Mouse (Mus musculus): ENCODE data around the gene Chchd2.
"Not testable (repeated sequence)": the region's sequence is repeated elsewhere in the genome, so short reads cannot be mapped to it uniquely, and the experiment has no call there.

Gene Chchd2

DNA sequence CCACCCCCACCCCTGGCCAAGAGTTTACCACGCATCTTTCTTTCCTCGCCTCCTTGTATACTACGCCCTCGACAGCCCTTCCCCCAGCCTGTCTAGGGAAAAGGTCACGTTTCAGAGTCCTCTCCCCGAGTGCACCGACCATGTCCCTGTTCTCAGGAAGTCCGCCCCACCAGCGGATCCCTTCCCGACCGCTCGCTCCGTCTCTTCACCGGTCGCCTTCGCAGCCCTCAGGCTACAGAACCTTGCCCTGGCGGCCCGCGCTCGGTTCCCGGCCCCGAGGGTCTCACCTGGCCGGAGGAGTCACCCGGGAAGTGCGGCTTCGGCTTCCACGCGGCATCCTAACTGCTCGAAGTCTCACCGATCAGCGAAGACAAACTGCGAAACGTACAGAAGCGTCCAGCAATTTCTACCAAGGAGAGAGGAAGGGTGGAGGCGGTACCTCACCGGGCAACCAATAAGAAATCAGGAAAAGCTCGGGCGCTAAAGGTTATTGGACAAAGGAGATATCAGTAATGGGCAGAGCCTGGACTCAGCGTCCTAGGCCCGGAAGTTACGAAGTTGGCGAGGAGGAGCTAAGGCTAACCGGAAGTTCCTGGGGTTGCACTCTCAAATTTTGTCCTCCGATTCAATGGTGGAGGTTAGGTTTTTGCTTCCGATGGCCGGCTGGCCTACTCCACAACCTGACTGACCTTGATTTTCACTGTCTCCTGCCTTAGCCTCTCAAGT lies at the start of gene Chchd2:
Gene Chchd2, minus strand, starts transcription at position 560 of the 726 bp plus-strand sequence.
- peak; percentile 91 to 95 for DNase-seq

DNA sequence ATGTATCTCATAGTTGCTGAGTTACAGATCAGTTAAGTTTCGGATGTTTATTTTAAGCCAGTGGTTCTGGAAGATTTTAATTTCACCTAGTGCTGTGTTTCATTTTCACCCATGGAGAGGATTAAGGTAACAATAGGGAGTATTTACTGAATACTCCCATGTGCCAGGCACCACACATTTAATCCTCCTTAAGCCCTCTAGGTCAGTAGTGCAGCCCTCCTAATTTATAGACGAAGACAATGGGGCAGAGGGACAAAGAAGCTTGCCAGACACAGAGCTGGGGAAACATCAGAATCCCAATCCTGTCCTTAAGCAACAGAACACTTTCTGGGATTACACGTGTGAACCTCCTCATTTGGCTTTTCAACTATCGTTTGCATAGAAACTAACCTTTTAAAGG lies 49.7 kb upstream of the Chchd2 start:
- DNase-seq: no peak

- no peak for DNase-seq
These were observed 42.9 kb upstream of the Chchd2 start for GRCm38 (mm10) chr5:129929924-129930855.

DNA sequence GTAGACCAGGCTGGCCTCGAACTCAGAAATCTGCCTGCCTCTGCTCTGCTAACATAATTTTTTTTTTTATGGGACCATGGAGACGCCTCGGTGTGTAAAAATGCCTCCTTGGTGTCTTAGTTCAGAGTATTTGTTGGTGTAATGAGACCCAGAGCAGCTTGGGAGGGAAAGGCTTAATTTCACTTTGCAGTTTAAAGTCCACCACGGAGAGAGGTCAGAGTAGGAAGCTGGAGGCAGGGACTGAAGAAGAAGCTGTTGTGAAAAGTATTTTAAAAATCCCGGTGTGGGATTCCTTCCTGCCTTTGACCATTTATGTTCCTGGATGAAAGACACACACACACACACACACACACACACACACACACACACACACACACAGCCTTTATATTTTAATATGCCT lies 38.7 kb upstream of the Chchd2 start:
- DNase-seq: no peak

GRCm38 (mm10) chr5:129924820-129925452 lies 37.7 kb upstream of the Chchd2 start:
- no peak for DNase-seq

DNA sequence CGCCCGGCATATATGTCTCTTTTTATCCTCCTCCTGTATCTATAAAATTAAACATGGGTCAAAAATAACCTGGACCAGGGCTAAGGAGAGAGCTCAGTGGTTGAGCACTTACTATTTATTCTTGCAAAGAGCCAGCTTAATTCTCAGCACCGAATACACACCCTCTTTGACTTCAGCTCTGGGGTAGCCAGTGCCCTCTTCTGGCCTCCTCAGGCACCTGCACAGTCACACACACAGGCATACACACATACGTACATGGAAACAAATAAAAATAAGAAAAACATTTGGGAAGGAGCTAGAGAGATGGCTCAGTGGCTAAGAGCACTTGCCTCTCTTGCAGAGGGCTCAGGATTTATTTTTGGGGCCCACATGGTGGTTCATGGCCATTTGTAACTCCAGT lies 34.7 kb upstream of the Chchd2 start:
- no peak for DNase-seq

DNA sequence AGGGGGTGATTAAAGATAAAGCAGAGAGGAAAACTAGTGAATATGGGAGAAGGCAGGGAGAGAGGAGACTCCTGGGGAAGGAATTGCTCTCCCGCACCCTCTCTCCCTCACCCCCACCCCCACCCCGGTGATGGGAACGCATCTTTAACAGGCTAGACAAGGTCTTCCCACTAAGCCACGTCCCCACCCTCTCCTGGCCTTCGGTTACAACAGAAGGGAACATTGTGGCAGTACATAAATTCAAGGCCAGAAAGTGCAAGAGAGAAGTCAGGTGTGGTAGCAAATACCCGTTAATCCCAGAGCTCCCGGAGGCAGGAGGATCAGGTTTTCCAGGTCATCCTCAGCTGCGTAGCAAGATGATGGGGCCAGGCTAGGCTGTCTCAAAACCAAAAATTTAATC lies 32.0 kb upstream of the Chchd2 start:
- no peak for DNase-seq

DNA sequence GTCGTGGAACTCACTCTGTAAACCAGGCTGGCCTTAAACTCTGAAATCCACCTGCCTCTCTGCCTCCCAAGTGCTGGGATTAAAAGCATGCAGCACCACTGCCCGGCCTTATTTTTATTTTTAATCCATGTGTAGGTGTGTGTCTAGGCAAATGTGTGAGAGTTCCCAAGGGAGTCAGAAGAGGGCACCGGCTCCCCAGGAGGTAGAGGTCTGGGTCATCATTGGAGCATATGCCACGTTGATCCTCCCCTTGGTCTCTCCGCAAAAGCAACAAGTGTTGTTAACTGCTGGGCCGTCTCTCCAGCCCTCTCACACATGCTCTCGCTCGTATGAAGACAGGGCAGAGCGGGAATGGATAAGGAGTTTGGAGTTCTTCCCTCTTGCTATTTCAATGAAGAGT lies 31.5 kb upstream of the Chchd2 start:
- no peak for DNase-seq

DNA sequence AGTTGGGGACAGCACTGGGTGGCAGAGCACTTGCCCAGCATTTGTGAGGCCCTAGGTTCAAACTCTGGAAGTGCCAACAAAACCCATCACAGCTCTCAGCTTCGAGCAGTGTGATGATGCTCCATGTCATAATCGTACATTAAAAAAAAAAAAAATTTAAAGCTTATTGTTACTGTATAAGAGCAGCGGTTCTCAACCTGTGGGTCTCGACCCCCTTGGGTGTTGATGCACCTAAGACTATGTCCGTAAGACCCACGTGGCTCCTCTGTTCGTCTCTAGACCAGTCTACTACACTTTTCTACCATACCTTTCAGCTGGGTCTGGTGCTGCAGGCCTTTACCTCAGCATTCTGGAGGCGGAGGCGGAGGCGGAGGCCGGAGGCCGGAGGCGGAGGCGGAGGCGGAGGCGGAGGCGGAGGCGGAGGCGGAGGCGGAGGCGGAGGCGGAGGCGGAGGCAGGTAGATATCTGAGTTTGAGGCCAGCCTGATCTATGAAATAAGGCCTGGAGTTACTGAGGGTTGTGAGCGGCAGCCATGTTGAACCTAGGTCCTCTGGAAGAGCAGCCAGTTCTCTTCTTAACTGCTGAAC lies 30.9 kb upstream of the Chchd2 start:
- DNase-seq: no peak

DNA sequence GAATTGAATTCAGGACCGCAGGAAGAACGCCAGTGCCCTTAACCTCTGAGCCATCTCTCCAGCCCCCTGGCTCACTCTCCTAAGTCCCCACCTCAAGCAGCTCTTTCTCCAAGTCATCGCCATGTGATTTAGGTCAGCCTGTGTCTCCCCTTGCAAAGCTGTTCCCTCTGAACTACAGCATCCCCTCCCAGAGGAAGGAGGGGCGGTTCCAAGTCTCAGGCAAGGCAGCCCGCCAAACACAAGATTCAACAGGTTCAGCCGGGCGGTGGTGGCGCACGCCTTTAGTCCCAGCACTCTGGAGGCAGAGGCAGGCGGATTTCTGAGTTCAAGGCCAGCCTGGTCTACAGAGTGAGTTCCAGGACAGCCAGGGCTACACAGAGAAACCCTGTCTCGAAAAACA lies 28.2 kb upstream of the Chchd2 start:
- DNase-seq: not testable (repeated sequence)

- peak; percentile 22 to 33 for DNase-seq
These were observed 26.8 kb upstream of the Chchd2 start for GRCm38 (mm10) chr5:129914024-129914423.

DNA sequence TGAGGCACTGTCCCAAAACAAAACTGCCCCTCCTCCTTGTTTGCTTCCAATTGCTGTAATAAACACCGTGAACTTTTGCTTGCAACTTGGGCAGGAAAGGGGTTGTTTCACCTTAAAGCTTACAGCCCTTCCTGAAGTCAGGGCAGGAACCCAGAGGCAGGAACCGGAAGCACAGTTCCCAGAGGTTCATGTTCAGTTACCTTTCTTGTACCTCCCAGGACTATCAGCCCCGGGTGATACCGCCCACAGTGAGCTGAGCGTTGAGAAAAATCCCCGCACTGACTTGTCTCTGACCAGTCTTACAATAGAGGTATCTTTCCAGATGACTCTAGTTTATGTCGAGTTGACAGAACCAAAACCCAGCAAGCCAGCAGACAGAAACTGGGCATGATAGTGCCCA lies 22.3 kb upstream of the Chchd2 start:
- DNase-seq: no peak

DNA sequence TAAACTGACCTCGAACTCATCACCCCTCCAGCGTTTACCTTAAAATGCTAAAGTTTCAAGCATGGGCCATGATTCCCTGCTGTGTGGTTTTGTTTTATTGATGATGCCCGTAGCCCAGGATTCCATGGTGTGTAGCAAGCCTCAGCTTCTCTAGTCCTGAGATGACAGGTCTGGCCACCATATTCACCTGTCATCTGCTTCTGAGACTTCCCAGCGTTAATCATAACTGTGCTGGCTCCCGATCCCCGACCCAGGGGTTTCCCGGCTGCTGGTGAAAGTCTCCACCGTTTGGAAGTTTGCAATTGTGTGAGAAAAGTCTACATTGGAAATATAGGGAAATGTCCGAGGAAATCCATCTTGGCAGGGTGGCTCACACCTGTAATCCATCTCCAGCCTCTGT lies 21.9 kb upstream of the Chchd2 start:
- DNase-seq: no peak

GRCm38 (mm10) chr5:129908242-129908965 lies 21.1 kb upstream of the Chchd2 start, which contains the start of gene Nupr1l:
Nupr1l (plus strand) TSS chr5:129908540.
- DNase-seq: peak; percentile 89 to 92

GRCm38 (mm10) chr5:129907775-129908174 lies 20.5 kb upstream of the Chchd2 start:
- DNase-seq: no peak

DNA sequence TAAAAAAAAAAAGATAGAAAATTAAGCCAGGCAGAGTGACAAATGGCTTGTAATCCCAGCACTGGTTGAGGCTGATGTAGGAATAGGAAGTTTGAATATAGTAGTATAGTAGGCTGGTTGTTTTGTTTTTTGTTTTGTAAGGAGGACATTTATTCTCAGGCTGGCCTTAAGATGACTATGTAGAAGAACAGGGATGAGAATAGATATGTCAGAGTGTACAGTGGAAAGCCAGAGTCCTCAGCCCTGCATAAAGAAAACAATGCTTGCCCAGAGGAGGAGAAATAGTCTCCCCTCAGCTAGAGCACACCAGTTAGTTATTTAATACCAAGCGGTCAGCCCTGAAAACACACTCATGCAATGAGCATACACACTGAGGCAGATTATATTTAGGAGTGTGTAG lies 11.2 kb upstream of the Chchd2 start, which contains the start of gene Phkg1:
Gene Phkg1, minus strand, starts transcription at position 101 of the 400 bp plus-strand sequence.
- DNase-seq: no peak

DNA sequence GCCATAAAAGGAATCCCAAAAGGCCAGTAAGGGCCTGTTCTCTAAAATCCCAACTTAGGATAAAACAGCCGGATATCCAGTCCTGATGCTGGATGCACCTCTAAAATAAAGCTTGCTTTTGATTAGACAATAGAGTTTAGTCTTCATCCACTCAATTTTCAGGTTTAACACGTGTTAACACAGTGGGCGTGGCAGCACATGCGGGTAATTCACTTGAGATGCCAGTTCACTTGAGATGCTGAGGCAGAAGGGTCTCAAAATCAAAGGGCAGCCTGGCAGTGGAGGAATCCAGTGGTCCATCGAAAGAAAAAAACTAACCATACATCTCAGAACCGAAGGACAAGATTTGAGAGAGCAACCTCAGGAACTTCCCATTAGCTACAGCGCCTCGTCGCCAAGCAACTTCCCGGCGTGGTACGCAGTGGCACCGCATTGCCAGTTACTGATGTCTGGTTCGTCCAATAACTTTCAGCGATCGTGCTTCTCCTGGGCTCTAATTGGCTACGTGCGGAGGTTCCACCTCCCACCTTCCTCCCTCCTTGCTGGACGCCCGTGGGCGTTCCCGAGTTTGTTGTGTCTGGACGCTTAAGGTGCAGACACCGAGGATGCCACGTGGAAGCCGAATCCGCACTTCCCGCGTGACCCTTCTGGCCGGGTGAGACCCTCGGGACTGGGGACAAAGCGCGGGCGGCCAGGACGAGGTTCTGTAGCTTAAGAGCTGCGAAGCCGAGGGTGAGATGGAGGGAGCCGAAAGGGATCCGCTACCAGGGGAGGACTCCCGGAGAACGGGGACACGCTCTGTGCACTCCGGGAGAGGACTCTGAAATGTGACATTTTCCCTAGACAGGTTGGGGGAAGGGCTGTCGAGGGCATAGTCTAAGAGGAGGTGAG lies 8.2 kb upstream of the Chchd2 start, which contains the start of gene Zbed5:
Gene Zbed5, plus strand, starts transcription at position 526 of the 891 bp plus-strand sequence.
- DNase-seq: peak; percentile 82 to 90

DNA sequence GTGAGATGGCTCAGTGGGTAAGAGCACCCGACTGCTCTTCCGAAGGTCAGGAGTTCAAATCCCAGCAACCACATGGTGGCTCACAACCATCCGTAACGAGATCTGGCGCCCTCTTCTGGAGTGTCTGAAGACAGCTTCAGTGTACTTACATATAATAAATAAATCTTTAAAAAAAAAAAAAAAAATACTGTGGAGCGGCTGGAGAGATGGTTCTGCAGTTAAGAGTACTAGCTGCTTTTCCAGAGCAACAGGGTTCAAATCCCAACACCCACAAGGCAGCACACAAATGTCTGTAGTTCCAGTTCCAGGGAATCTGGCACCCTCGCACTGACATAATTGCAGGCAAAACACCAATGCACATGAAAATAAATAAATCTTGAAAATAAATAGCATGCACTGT lies 3.1 kb upstream of the Chchd2 start:
- DNase-seq: not testable (repeated sequence)

DNA sequence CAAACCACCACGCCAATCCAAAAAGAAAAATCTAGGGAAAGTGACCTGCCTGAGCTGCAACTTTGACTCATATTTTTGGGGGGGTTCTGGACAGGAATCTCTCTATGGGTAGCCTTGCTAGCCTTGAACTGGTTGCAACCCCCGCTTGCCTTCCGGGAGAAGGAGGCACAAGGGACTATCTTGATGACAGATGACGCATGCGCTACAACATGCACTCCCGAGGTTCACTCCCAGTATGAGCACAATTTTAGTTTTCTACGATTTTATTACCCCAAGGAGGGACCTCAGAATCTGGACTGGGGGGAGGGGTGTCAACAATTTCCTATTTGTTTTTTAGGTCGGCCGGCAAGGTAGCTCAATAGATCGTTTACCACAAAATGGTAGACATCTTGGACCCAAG lies 999 bp downstream of the Chchd2 start:
- no peak for DNase-seq

GRCm38 (mm10) chr5:129879888-129880287 lies 7.4 kb downstream of the Chchd2 start:
- no peak for DNase-seq

GRCm38 (mm10) chr5:129878946-129879345 lies 8.3 kb downstream of the Chchd2 start:
- peak; percentile 30 to 40 for DNase-seq
